ENCODE assay signal across 17 mouse cellular contexts in the genomic region with DNA sequence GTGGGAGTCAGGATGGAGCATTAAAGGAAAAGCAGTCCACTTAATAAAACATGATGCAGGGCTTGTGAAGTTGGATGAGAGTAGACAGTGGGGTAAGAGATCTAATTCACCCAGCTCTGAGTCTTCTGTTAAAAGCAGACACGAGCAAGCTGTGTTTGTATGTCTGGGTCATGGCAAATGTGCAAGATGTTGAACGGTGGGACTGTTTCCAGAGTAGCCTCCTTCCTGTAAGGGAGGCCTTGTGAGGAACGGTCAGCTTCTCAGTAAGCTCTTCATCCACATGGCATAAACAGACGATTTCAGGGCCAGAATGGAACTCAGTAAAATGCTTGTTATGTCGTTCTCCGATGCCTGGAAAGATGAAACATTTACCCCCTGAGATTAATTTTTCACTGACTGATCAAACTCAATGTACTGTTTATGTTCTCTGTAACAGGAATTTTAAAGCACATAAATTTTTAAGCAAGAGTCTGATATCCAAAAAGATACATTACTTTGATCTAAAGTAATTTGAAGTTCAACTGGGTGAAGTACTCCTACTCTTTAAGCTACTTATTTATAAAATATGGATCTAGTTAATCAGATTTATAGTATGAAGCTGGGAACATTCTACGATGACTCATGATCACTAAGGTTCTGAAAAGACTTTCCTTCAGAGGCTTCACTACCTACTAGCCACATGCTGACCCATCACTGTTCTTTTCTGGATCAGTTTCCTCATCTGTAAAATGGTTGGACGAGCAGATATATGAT.
DNase-seq lines count a peak whose midpoint lies in the region; ATAC-seq lines count a peak whose summit lies in the region.
"Had no signal": no experiment of that assay in that cellular context is flagged by ENCODE, and none has a peak within 500 bp of the region (broad histone marks: within the 10 kb centered on the region; RNA-seq: fewer than 3 reads in every experiment).

No protein-coding gene starts in this region.

- H3K9ac ChIP-seq in heart, embryonic 16.5 days (ENCODE audit: low read length), result no peak overlapping the region
- H3K9ac ChIP-seq in heart, embryonic 11.5 days (ENCODE audit: low read depth, low read length), result no peak overlapping the region
- no peak overlapping the region for H3K9ac ChIP-seq in intestine, embryonic 16.5 days (ENCODE audit: low read depth, low read length)
- H3K9ac ChIP-seq: liver, embryonic 12.5 days had no signal

- peaks cover 5% of the 10 kb centered on the region; the same call in 1 of the 2 replicates for H3K9me3 ChIP-seq in heart, embryonic 16.5 days (replicated peaks; ENCODE audit: control insufficient read depth, low read length)
- peaks cover 3% of the 10 kb centered on the region; the same call in 1 of the 2 replicates for H3K9me3 ChIP-seq in heart, embryonic 11.5 days (replicated peaks; ENCODE audit: control insufficient read depth, low read length)
- H3K9me3 ChIP-seq in intestine, embryonic 16.5 days (ENCODE audit: control insufficient read depth, low read length), result no peaks in the 10 kb centered on the region

- H3K4me2 ChIP-seq in heart, embryonic 16.5 days (ENCODE audit: low read depth, low read length), result no peak overlapping the region
- no peak overlapping the region for H3K4me2 ChIP-seq in heart, embryonic 11.5 days
- no peak overlapping the region for H3K4me2 ChIP-seq in intestine, embryonic 16.5 days (ENCODE audit: low read depth, low read length)
- H3K4me2 ChIP-seq: liver, embryonic 12.5 days had no signal

- H3K4me1 ChIP-seq in heart, embryonic 16.5 days (ENCODE audit: control insufficient read depth, insufficient read depth, low read length), result peaks cover 17% of the 10 kb centered on the region
- peaks cover 15% of the 10 kb centered on the region for H3K4me1 ChIP-seq in heart, embryonic 11.5 days (ENCODE audit: control insufficient read depth, insufficient read depth, low read length)
- peaks cover 7% of the 10 kb centered on the region for H3K4me1 ChIP-seq in intestine, embryonic 16.5 days (ENCODE audit: control insufficient read depth, insufficient read depth, low read length)

- DNase-seq in ovary, adult 18-20 months (ENCODE audit: low spot score), result peak; percentile 39
- DNase-seq in ovary, postnatal 36 days (ENCODE audit: low spot score), result no peak
- DNase-seq in urinary bladder, postnatal 36 days (ENCODE audit: low spot score in 2 of 2), result peak; percentile 42 to 64
- no peak for DNase-seq in B cell, adult 2 months
- DNase-seq: cerebellum, postnatal 14 days; gastrocnemius, adult 2 months; kidney, adult 18-20 months; spleen, adult 18-20 months; thymus, adult 2 months had no signal

- no peak for ATAC-seq in heart, embryonic 16.5 days (replicated peaks; ENCODE audit: extremely low read depth, insufficient read depth, low FRiP score)
- no peak for ATAC-seq in heart, embryonic 11.5 days (replicated peaks; ENCODE audit: insufficient number of reproducible peaks, low FRiP score, low TSS enrichment)
- ATAC-seq in intestine, embryonic 16.5 days, result peak; percentile 58
- ATAC-seq: liver, embryonic 12.5 days had no signal

- no peak overlapping the region for H3K4me3 ChIP-seq in heart, embryonic 16.5 days (ENCODE audit: low read length)
- no peak overlapping the region for H3K4me3 ChIP-seq in heart, embryonic 11.5 days (ENCODE audit: low read depth, low read length)
- H3K4me3 ChIP-seq in intestine, embryonic 16.5 days (ENCODE audit: low read length), result no peak overlapping the region
- H3K4me3 ChIP-seq: embryonic facial prominence, embryonic 10.5 days; gastrocnemius, adult 2 months; hindbrain, embryonic 10.5 days; liver, embryonic 12.5 days; midbrain, embryonic 10.5 days had no signal

- WGBS in heart, embryonic 16.5 days, result 75% methylated on average over 8 of the region's 8 CpGs
- 83% methylated on average over 8 of the region's 8 CpGs for WGBS in heart, embryonic 11.5 days (ENCODE audit: insufficient replicate concordance)
- WGBS in intestine, embryonic 16.5 days, result 61% methylated on average over 8 of the region's 8 CpGs

- no peaks in the 10 kb centered on the region for H3K36me3 ChIP-seq in heart, embryonic 16.5 days (ENCODE audit: control insufficient read depth, insufficient read depth)
- no peaks in the 10 kb centered on the region for H3K36me3 ChIP-seq in heart, embryonic 11.5 days (ENCODE audit: control insufficient read depth, insufficient read depth, low read length)
- H3K36me3 ChIP-seq in intestine, embryonic 16.5 days (ENCODE audit: control insufficient read depth, insufficient read depth, low read length), result no peaks in the 10 kb centered on the region
- H3K36me3 ChIP-seq: embryonic facial prominence, embryonic 10.5 days; hindbrain, embryonic 10.5 days; liver, embryonic 12.5 days; midbrain, embryonic 10.5 days had no signal

- no peaks in the 10 kb centered on the region for H3K27me3 ChIP-seq in heart, embryonic 16.5 days (ENCODE audit: control insufficient read depth, insufficient read depth, low read length)
- H3K27me3 ChIP-seq in heart, embryonic 11.5 days (ENCODE audit: control insufficient read depth, insufficient read depth, low read length), result no peaks in the 10 kb centered on the region
- no peaks in the 10 kb centered on the region for H3K27me3 ChIP-seq in intestine, embryonic 16.5 days (replicated peaks; ENCODE audit: control insufficient read depth, insufficient read depth, low read length)
- H3K27me3 ChIP-seq: CH12.LX; liver, embryonic 12.5 days had no signal

- peak overlapping the region; percentile 24; the same call in 1 of the 2 replicates for H3K27ac ChIP-seq in heart, embryonic 16.5 days (ENCODE audit: low read length)
- H3K27ac ChIP-seq in heart, embryonic 11.5 days (ENCODE audit: low read depth, low read length), result no peak overlapping the region
- peak overlapping the region; percentile 26; the same call in 1 of the 2 replicates for H3K27ac ChIP-seq in intestine, embryonic 16.5 days (ENCODE audit: low read length)
- H3K27ac ChIP-seq: embryonic facial prominence, embryonic 10.5 days; gastrocnemius, adult 2 months; hindbrain, embryonic 10.5 days; liver, embryonic 12.5 days; midbrain, embryonic 10.5 days had no signal

Comparison
In these comparisons a context has a peak if more than half of its experiments do, and no peak if none do; other contexts are left out.
1. DNase-seq: peak in ovary, adult 18-20 months (single experiment) and urinary bladder, postnatal 36 days (2 of 2); none in ovary, postnatal 36 days (single experiment) and B cell, adult 2 months (0 of 2).